ENCODE assay signal across 8 mouse cellular contexts in the genomic region with DNA sequence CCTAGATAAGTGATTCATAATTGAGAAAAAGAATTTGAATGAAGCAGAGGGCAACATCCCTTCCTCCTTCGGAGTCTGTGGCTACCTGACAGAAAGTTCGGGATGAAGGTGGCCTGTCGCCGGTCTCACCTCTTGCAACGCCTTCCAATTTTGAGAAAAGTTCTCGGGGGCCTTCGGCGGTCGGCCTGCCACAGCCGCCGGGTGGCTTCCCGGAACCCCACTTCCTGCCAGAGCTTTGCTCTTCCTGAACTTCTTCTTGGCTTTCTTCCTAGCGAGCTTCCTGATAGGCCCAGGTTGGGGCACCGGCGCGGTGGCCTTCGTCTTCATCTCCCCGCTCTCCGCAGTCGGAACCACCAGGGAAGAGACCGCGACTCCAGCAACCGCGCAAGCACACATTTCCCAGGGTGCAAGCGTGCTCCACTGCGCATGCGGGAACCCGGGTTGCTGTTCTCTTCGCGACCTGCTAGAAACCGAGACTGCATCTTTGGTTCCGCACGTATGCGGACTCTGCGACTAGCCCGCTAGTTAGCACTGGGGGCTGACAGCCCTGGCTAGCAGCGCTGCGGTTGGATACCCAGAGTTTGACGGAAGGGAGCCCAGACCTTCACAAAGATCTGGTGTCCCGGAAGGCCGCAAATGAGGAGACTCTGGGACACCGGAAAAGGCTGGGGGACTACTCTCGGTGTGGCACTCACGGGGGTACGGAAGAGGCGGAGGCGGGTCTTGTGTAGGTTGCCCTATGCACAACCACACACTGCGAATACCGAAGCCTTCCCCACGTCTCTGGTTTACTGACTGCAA. TPM values are rescaled to one million over a fixed set of nuclear protein-coding genes. Genes with fewer than 3 reads are reported as not detected.
DNase-seq lines count a peak whose midpoint lies in the region; ATAC-seq lines count a peak whose summit lies in the region.

A gene (minus strand): TSS at position 464 of the 801 bp plus-strand sequence.

- peak within 1 kb of the TSS; percentile 95 for H3K4me2 ChIP-seq in heart, embryonic 13.5 days
- H3K4me2 ChIP-seq in liver, embryonic 12.5 days: peak within 1 kb of the TSS; percentile 87
- peak within 1 kb of the TSS; percentile 82 for H3K4me2 ChIP-seq in stomach, embryonic 15.5 days

- H3K36me3 ChIP-seq in heart, embryonic 13.5 days: peaks cover 31% of the 10 kb centered on the region
- H3K36me3 ChIP-seq in liver, embryonic 12.5 days: peaks cover 35% of the 10 kb centered on the region
- H3K36me3 ChIP-seq in stomach, embryonic 15.5 days: peaks cover 6% of the 10 kb centered on the region

- H3K4me1 ChIP-seq in heart, embryonic 13.5 days: peaks cover 30% of the 10 kb centered on the region
- H3K4me1 ChIP-seq in liver, embryonic 12.5 days: peaks cover 37% of the 10 kb centered on the region
- peaks cover 14% of the 10 kb centered on the region; the same call in 1 of the 2 replicates for H3K4me1 ChIP-seq in stomach, embryonic 15.5 days

- H3K27ac ChIP-seq in heart, embryonic 13.5 days (replicated peaks): peak within 1 kb of the TSS; percentile 97
- H3K27ac ChIP-seq in liver, embryonic 12.5 days: peak within 1 kb of the TSS; percentile 96
- peak within 1 kb of the TSS; percentile 97 for H3K27ac ChIP-seq in stomach, embryonic 15.5 days

- ATAC-seq in erythroid progenitor cell, adult 5-6 weeks (replicated peaks; ENCODE audit: low FRiP score, poor library complexity, severe bottlenecking): peak; percentile 95
- peak; percentile 78 for ATAC-seq in heart, embryonic 13.5 days (ENCODE audit: extremely low read depth, insufficient number of reproducible peaks, low FRiP score, low TSS enrichment)
- peak; percentile 92 for ATAC-seq in liver, embryonic 12.5 days
- ATAC-seq in stomach, embryonic 15.5 days (ENCODE audit: insufficient read depth, low FRiP score, low read depth): peak; percentile 91

- H3K9me3 ChIP-seq in heart, embryonic 13.5 days: peaks cover 5% of the 10 kb centered on the region; the same call in 1 of the 2 replicates
- peaks cover 7% of the 10 kb centered on the region; the same call in 1 of the 2 replicates for H3K9me3 ChIP-seq in liver, embryonic 12.5 days (replicated peaks)
- no peaks in the 10 kb centered on the region for H3K9me3 ChIP-seq in stomach, embryonic 15.5 days

- peak within 1 kb of the TSS; percentile 87 for H3K4me3 ChIP-seq in heart, embryonic 13.5 days
- peak within 1 kb of the TSS; percentile 88 for H3K4me3 ChIP-seq in liver, embryonic 12.5 days
- peak within 1 kb of the TSS; percentile 87 for H3K4me3 ChIP-seq in stomach, embryonic 15.5 days (replicated peaks)

- peak within 1 kb of the TSS; percentile 94 for H3K9ac ChIP-seq in heart, embryonic 13.5 days
- peak within 1 kb of the TSS; percentile 87 for H3K9ac ChIP-seq in liver, embryonic 12.5 days
- H3K9ac ChIP-seq in stomach, embryonic 15.5 days: peak within 1 kb of the TSS; percentile 94

- WGBS in heart, embryonic 13.5 days: under 1% methylated on average over 50 of the region's 50 CpGs
- WGBS in liver, embryonic 12.5 days (ENCODE audit: insufficient replicate concordance): under 1% methylated on average over 50 of the region's 50 CpGs
- WGBS in stomach, embryonic 15.5 days: under 1% methylated on average over 50 of the region's 50 CpGs

- peak; percentile 95 for DNase-seq in CD4-positive helper T cell, adult 2 months (ENCODE audit: low read depth, low spot score)
- peak; percentile 93 for DNase-seq in brain, embryonic 18.5 days (ENCODE audit: low read depth, low spot score)
- DNase-seq in kidney, postnatal 10 days: peak; percentile 96
- peak; percentile 94 for DNase-seq in natural killer cell, adult 2 months (ENCODE audit: low spot score in 2 of 2)

- H3K27me3 ChIP-seq in heart, embryonic 13.5 days (replicated peaks): no peaks in the 10 kb centered on the region
- H3K27me3 ChIP-seq in liver, embryonic 12.5 days (replicated peaks): no peaks in the 10 kb centered on the region
- no peaks in the 10 kb centered on the region for H3K27me3 ChIP-seq in stomach, embryonic 15.5 days (replicated peaks)

RNA-seq across cellular contexts. Expression of the gene that starts here (rescaled TPM):
- 21.8 and 27.4 TPM in 2 replicates for total RNA-seq in erythroid progenitor cell, adult 5-6 weeks (2015; ENCODE audit: low replicate concordance)
- 28.0 and 58.3 TPM in 2 replicates for total RNA-seq in erythroid progenitor cell, adult 5-6 weeks (2017; ENCODE audit: low replicate concordance)
- polyA plus RNA-seq in heart, embryonic 13.5 days (2015; fragmentation: Nextera tagmentation; extraction: Ambion mirVana): 26.3 and 27.6 TPM in 2 replicates
- polyA plus RNA-seq in liver, embryonic 12.5 days (2016; fragmentation: Nextera tagmentation; extraction: Ambion mirVana): 33.8 and 35.2 TPM in 2 replicates
- 40.0 and 44.6 TPM in 2 replicates for polyA plus RNA-seq in stomach, embryonic 15.5 days (2015; fragmentation: Nextera tagmentation; extraction: Ambion mirVana)

Comparison
In these comparisons a context has a peak if more than half of its experiments do, and no peak if none do; other contexts are left out.
1. Peak in every context shown above with its lines: DNase-seq, ATAC-seq, H3K4me3 ChIP-seq and H3K27ac ChIP-seq.